Mouse (Mus musculus): ENCODE measurements at regions not wholly inside any gene's neighbourhood (a gene's known extent, or its start where the extent isn't known, plus 50 kb on each side); places are given as distances from the start of the nearest gene placed in this dataset.

- no peak for DNase-seq
- 48% methylated on average over 2 of the region's 2 CpGs for WGBS (ENCODE audit: insufficient replicate concordance)
Observed at GRCm38 (mm10) chr16:65312947-65313346, 207.3 kb upstream of the Htr1f start.

DNA sequence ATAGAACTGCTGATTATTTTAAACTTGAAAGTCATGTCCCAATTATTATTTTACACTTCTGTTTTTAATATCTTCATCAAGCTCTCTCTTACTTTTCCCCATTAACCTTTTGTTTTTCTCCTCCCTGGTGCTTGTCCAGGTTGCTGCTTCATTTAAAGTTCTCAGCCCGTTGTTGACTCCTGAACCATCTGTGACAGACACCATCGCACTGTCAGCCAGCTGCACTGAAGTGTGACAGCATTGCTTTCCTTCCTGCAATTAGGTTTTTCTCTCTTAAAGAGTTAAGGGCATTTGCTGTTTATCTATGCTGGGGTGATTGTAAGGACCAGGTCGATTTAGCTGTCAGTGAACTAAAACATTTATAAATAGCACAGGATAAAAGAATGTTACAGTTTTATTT is 205.3 kb upstream of the Pou1f1 start:
- Histone ChIP-seq H3K36me3 (no peaks in the 10 kb centered on the region), H3K27ac (no peak overlapping the region), H3K27me3 (no peaks in the 10 kb centered on the region), H3K9ac (no peak overlapping the region), H3K4me3 (replicated peaks) (no peak overlapping the region), H3K4me2 (no peak overlapping the region), H3K9me3 (replicated peaks) (no peaks in the 10 kb centered on the region), H3K4me1 (replicated peaks) (no peaks in the 10 kb centered on the region)
- WGBS (ENCODE audit: insufficient replicate concordance): 51% methylated on average over 3 of the region's 3 CpGs
- DNase-seq (no peak), ATAC-seq (ENCODE audit: low read depth) (no peak)

More at GRCm38 (mm10) chr16:65312947-65313346, 207.3 kb upstream of the Htr1f start:
- no peak for ATAC-seq (ENCODE audit: low read depth)
- no peak overlapping the region for H3K27ac ChIP-seq
- H3K9me3 ChIP-seq (replicated peaks): no peaks in the 10 kb centered on the region
- H3K9ac ChIP-seq: no peak overlapping the region
- no peaks in the 10 kb centered on the region for H3K27me3 ChIP-seq
- no peaks in the 10 kb centered on the region for H3K36me3 ChIP-seq
- H3K4me1 ChIP-seq (replicated peaks): no peaks in the 10 kb centered on the region
- no peak overlapping the region for H3K4me2 ChIP-seq
- H3K4me3 ChIP-seq (replicated peaks): no peak overlapping the region

- H3K27ac ChIP-seq: no peak overlapping the region
- no peaks in the 10 kb centered on the region for H3K9me3 ChIP-seq (replicated peaks)
- H3K27me3 ChIP-seq: no peaks in the 10 kb centered on the region
- DNase-seq: no peak
- no peak overlapping the region for H3K4me3 ChIP-seq (replicated peaks)
- no peaks in the 10 kb centered on the region for H3K36me3 ChIP-seq
- no peak for ATAC-seq (ENCODE audit: low read depth)
- 47% methylated on average over 2 of the region's 2 CpGs for WGBS (ENCODE audit: insufficient replicate concordance)
- no peak overlapping the region for H3K9ac ChIP-seq
- no peaks in the 10 kb centered on the region for H3K4me1 ChIP-seq (replicated peaks)
- H3K4me2 ChIP-seq: no peak overlapping the region
Observed at GRCm38 (mm10) chr16:65332412-65332811, 187.9 kb upstream of the Pou1f1 start.

- 70% methylated on average over 2 of the region's 2 CpGs for WGBS (ENCODE audit: insufficient replicate concordance)
- no peaks in the 10 kb centered on the region for H3K4me1 ChIP-seq (replicated peaks)
- no peak overlapping the region for H3K4me3 ChIP-seq (replicated peaks)
- H3K36me3 ChIP-seq: no peaks in the 10 kb centered on the region
- no peak overlapping the region for H3K9ac ChIP-seq
- ATAC-seq (ENCODE audit: low read depth) (no peak), DNase-seq (no peak)
- no peaks in the 10 kb centered on the region for H3K9me3 ChIP-seq (replicated peaks)
- no peaks in the 10 kb centered on the region for H3K27me3 ChIP-seq
- H3K27ac ChIP-seq: no peak overlapping the region
- H3K4me2 ChIP-seq: no peak overlapping the region
Observed at GRCm38 (mm10) chr16:65339225-65339624, 181.1 kb upstream of the Pou1f1 start.

DNA sequence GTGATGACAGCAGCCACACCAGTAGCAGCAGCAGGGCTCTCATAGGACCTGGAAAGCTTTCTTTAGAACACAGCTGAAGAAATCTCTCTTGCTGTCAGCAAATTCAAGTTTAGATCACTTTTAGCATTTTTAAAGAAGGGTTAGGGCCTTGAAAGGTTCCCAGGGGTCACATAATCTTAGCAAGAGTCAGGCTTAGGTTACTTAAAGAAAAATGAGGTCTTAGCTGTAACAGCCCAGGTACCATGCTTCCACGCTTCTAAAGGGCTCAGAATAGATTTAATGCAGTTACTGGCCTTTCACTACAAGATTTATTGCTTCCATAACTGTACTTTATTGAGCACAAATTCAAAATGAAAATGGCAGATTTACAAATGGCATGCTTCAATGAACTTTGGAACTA is 160.4 kb upstream of the Pou1f1 start:
- ATAC-seq (ENCODE audit: low read depth) (no peak), DNase-seq (no peak)
- no peaks in the 10 kb centered on the region for H3K9me3 ChIP-seq (replicated peaks)
- H3K4me1 ChIP-seq (replicated peaks): no peaks in the 10 kb centered on the region
- no peak overlapping the region for H3K27ac ChIP-seq
- no peak overlapping the region for H3K4me3 ChIP-seq (replicated peaks)
- H3K36me3 ChIP-seq: no peaks in the 10 kb centered on the region
- no peak overlapping the region for H3K4me2 ChIP-seq
- 71% methylated on average over 1 of the region's 1 CpGs for WGBS (ENCODE audit: insufficient replicate concordance)
- no peaks in the 10 kb centered on the region for H3K27me3 ChIP-seq
- no peak overlapping the region for H3K9ac ChIP-seq

GRCm38 (mm10) chr16:65369271-65369670 is 151.0 kb upstream of the Pou1f1 start:
- Histone ChIP-seq H3K27ac (no peak overlapping the region), H3K36me3 (no peaks in the 10 kb centered on the region), H3K4me2 (no peak overlapping the region), H3K27me3 (no peaks in the 10 kb centered on the region), H3K9ac (no peak overlapping the region), H3K9me3 (replicated peaks) (no peaks in the 10 kb centered on the region), H3K4me1 (replicated peaks) (no peaks in the 10 kb centered on the region), H3K4me3 (replicated peaks) (no peak overlapping the region)
- 40% methylated on average over 1 of the region's 1 CpGs for WGBS (ENCODE audit: insufficient replicate concordance)
- DNase-seq: no peak
- ATAC-seq (ENCODE audit: low read depth): no peak

- Histone ChIP-seq H3K9ac (no peak overlapping the region), H3K4me3 (replicated peaks) (no peak overlapping the region), H3K9me3 (replicated peaks) (no peaks in the 10 kb centered on the region), H3K4me1 (replicated peaks) (no peaks in the 10 kb centered on the region), H3K27me3 (no peaks in the 10 kb centered on the region), H3K36me3 (no peaks in the 10 kb centered on the region), H3K4me2 (no peak overlapping the region), H3K27ac (no peak overlapping the region)
- DNase-seq (no peak), ATAC-seq (ENCODE audit: low read depth) (no peak)
- WGBS (ENCODE audit: insufficient replicate concordance): 51% methylated on average over 2 of the region's 2 CpGs
Observed at GRCm38 (mm10) chr16:65370939-65371338, 149.4 kb upstream of the Pou1f1 start.

GRCm38 (mm10) chr16:65376553-65376952 is 143.8 kb upstream of the Pou1f1 start:
- no peak overlapping the region for H3K4me2 ChIP-seq
- no peak overlapping the region for H3K4me3 ChIP-seq (replicated peaks)
- no peak overlapping the region for H3K27ac ChIP-seq
- H3K9ac ChIP-seq: no peak overlapping the region
- no peaks in the 10 kb centered on the region for H3K36me3 ChIP-seq
- ATAC-seq (ENCODE audit: low read depth): no peak
- DNase-seq: no peak
- H3K4me1 ChIP-seq (replicated peaks): no peaks in the 10 kb centered on the region
- H3K27me3 ChIP-seq: no peaks in the 10 kb centered on the region
- no peaks in the 10 kb centered on the region for H3K9me3 ChIP-seq (replicated peaks)

DNA sequence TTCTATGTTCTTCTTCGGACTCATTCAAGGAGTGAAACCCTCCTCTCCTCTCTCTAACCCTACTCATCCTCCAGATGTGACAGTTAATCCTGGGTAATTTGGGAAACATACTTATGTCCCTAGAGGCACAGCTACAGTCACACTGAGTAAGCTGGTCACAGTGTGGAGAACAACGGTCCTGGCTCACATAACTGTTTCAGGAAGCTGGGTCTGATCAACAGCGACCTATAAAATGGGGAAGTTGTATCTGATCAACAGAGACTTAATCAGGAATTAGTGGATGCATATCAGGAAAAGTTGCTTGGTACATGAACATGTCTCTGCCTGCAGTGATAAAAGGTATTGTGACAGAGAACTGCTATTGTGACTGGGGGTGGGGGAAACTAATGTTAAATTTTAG is 142.0 kb upstream of the Pou1f1 start:
- H3K27me3 ChIP-seq: no peaks in the 10 kb centered on the region
- H3K4me2 ChIP-seq: no peak overlapping the region
- no peak for DNase-seq
- 29% methylated on average over 3 of the region's 3 CpGs for WGBS (ENCODE audit: insufficient replicate concordance)
- ATAC-seq (ENCODE audit: low read depth): no peak
- no peaks in the 10 kb centered on the region for H3K4me1 ChIP-seq (replicated peaks)
- H3K4me3 ChIP-seq (replicated peaks): no peak overlapping the region
- no peak overlapping the region for H3K27ac ChIP-seq
- H3K9me3 ChIP-seq (replicated peaks): no peaks in the 10 kb centered on the region
- H3K9ac ChIP-seq: no peak overlapping the region
- no peaks in the 10 kb centered on the region for H3K36me3 ChIP-seq

- no peak for DNase-seq
- H3K27me3 ChIP-seq: no peaks in the 10 kb centered on the region
- H3K9me3 ChIP-seq (replicated peaks): no peaks in the 10 kb centered on the region
- H3K4me1 ChIP-seq (replicated peaks): no peaks in the 10 kb centered on the region
- 65% methylated on average over 5 of the region's 5 CpGs for WGBS (ENCODE audit: insufficient replicate concordance)
- H3K9ac ChIP-seq: no peak overlapping the region
- no peak overlapping the region for H3K27ac ChIP-seq
- H3K4me2 ChIP-seq: no peak overlapping the region
- no peaks in the 10 kb centered on the region for H3K36me3 ChIP-seq
- no peak for ATAC-seq (ENCODE audit: low read depth)
- no peak overlapping the region for H3K4me3 ChIP-seq (replicated peaks)
Observed at GRCm38 (mm10) chr16:65379939-65380338, 140.4 kb upstream of the Pou1f1 start.

GRCm38 (mm10) chr16:65403926-65404648 is 116.2 kb upstream of the Pou1f1 start:
- 66% methylated on average over 5 of the region's 5 CpGs for WGBS (ENCODE audit: insufficient replicate concordance)
- H3K4me1 ChIP-seq (replicated peaks): no peaks in the 10 kb centered on the region
- no peak for DNase-seq

GRCm38 (mm10) chr16:65404816-65405215 is 115.5 kb upstream of the Pou1f1 start:
- WGBS (ENCODE audit: insufficient replicate concordance): 70% methylated on average over 5 of the region's 5 CpGs
- H3K27me3 ChIP-seq: no peaks in the 10 kb centered on the region
- no peak overlapping the region for H3K27ac ChIP-seq
- no peak overlapping the region for H3K4me2 ChIP-seq
- H3K36me3 ChIP-seq: no peaks in the 10 kb centered on the region
- H3K4me1 ChIP-seq (replicated peaks): no peaks in the 10 kb centered on the region
- H3K4me3 ChIP-seq (replicated peaks): no peak overlapping the region
- no peaks in the 10 kb centered on the region for H3K9me3 ChIP-seq (replicated peaks)
- DNase-seq (no peak), ATAC-seq (ENCODE audit: low read depth) (no peak)
- no peak overlapping the region for H3K9ac ChIP-seq

More at GRCm38 (mm10) chr16:65403926-65404648, 116.2 kb upstream of the Pou1f1 start:
- no peak overlapping the region for H3K9ac ChIP-seq
- no peak for ATAC-seq (ENCODE audit: low read depth)
- no peaks in the 10 kb centered on the region for H3K36me3 ChIP-seq
- H3K9me3 ChIP-seq (replicated peaks): no peaks in the 10 kb centered on the region
- H3K4me3 ChIP-seq (replicated peaks): no peak overlapping the region
- no peak overlapping the region for H3K27ac ChIP-seq
- H3K27me3 ChIP-seq: no peaks in the 10 kb centered on the region
- no peak overlapping the region for H3K4me2 ChIP-seq
